Mouse (Mus musculus) megakaryocyte, adult 5-6 weeks (primary cell): Measurements from ENCODE around the gene Tmem171. TPM values are rescaled to one million over a fixed set of nuclear protein-coding genes. Genes with fewer than 3 reads are reported as not detected.

Experiments
- ATAC-seq: 2 replicates; pipeline ENCODE4 v1.8.0; 2016; ENCODE audit warnings: mild to moderate bottlenecking, inconsistent platforms; ENCODE audit not compliant: poor library complexity, severe bottlenecking
- total RNA-seq, 2 experiments: library from RNA; stranded (forward) in 1 of 2; stranded (reverse) in 1 of 2; fragments of 153-499, 151-499 nt in 1 of 2; fragments of 221-1000, 200-1000 nt in 1 of 2; gene quantifications; 2 replicates each; pipeline versions ENCODE4 v1.2.3 to v1.2.4; 2015 to 2017

Gene Tmem171
- total RNA-seq (2015) (not detected in 2 replicates), total RNA-seq (2017) (0.45 TPM in 1 of 2 replicates, not detected in the other)

DNA sequence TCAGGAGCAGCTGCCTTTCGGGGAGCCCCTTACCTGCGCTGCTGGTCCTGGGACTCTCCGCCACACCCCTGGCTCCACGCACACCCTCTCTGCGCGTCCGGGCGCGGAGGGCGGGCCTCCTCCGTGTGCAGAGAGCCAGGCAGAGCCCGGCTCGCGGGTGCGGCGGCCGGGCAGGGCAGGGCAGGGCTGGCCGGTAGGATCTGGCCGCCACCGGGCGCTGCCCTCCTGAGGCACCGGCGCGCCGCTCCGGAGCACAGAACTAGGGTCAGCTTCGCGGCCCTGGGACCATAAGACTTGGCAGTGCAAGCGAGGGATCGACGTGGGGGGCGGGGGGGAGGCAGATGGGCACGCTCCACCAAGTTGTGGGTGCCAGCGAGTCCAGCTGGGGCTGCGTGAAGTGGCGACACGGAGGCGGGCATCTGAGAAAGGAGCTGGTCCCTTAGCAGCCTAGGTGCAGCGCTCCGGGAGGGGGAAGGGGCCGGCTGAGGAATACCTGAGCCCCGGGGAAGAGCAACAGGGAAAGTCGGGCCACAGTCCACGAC lies at the start of gene Tmem171:
TSS of gene Tmem171 (minus strand) at position 62 of the 542 bp plus-strand sequence.
- no peak for ATAC-seq

DNA sequence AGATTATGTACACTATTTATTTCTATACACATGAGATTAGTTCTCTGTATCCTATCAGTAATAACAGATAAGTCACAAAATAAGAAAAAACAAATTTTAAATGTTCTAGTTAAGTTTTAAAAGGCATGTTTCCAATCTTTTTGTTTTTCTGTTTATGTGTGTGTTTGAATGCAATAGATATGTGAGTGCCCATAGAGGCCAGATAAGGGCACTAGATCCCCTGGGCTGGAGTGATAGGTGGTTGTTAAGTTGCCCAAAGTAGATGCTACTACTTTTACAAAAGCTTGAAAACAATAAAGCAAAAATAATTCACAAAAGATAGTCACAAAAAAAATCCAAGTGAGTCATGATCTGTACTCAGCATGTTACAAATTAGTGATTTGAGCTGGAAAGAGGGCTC lies 49.2 kb upstream of the Tmem171 start:
- ATAC-seq: no peak

DNA sequence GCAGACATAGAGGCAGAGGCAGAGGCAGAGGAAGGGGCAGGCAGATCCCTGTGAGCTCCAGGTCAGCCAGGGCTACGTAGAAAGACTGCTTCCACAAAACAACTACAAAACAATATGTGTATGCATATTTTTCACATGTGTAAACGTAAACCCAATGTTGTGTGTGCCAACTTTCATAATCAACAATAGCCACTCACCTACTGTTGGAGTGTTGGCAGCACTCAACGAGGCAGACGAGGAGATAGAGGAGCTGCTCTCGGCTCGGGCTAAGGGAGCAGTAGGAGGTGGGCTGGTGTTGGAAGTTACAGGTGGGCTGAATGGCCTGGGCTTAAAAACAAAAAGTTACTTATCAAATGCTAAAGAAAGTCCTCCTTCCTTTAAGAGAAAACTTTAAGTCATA lies 48.6 kb upstream of the Tmem171 start:
- no peak for ATAC-seq

DNA sequence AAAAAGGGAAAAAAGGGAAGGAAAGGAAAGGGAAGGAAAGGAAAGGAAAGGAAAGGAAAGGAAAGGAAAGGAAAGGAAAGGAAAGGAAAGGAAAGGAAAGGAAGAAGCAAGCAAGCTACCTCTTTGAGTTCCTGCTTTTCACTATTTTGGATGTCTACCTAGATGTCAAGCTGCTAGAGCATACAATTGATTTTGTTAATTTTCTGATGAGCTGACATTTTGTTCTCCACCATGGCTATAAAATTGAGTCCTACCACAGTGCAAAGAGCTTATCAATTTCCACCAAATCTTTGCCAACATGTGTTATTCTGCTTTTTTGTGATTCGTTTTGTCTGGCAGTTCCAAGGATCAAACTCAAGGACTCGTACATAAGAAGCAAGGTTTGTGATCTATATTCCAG lies 43.6 kb upstream of the Tmem171 start:
- 0 out of 2 replicates have a peak, but pooled peaks have one; percentile 15 for ATAC-seq

DNA sequence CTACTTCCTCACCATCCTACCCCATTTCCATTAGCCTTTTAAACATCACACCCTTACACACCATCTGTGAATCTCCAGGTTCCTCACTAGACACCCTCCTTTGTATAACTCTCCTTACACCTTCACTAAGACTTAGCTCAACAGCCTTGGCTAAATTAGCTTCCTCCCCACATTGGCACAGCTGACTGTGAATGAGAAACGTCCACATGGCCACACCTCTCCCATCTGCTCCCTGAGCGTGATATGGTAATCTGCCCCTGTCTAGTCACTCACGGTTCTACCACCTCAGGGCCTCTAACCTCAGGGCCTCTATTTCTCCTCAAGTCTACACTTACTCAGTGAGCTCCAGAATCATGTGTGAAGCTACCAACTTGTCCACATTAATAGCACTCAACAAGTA lies 38.7 kb upstream of the Tmem171 start:
- no peak for ATAC-seq

DNA sequence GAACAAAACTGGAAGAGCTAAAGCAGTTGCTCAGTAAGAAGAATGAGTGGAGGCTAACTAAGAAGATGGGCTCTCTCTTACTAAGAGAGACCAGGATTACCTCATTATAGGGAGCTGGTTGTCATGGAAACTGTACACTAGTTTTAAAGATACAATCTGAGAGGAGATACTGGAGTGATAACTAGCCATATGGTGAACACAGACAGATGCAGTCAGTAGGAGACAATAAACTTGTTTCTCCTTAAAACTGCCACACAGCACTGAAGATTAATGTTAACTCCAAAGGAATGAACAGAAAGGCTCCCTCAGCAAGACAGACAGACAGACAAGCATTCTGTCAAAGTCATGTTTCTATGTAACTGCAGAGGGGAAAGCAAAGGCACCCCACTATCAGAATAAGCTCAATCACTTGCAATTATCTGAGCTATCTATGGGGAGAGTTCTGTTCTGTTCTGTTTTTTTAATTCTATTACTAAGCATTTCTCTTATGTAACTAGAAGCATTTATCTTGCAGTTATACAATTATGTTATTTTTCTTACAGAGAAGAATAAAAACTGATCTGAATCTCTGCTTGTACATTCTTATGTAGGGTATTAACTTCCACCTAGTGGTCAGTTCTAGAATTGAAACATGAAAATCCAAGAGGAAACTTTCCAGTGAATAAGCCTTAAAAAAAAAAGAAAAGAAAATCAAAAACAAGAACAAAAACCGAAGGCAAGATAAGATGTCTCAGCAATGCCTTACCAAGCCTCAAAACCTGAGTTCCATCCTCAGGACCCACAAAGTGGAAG lies 34.8 kb upstream of the Tmem171 start:
- no peak for ATAC-seq

DNA sequence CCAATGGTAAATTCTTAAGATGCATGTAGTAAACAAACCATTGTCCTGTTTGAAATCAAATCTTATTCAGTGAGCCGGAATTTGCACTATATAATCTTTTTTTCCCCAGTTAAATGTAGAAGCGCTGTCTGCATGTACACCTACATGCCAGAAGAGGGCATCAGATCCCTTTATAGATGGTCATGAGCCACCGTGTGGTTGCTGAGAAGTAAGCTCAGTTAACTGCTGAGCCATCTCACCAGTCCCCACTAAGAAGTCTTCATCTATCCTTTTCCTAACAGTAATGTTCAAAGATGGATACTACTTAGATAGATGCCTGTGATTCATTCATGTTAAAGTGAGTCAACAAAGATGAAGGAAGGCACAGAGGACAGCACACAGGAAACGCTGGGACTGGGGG lies 31.9 kb upstream of the Tmem171 start:
- ATAC-seq: no peak

DNA sequence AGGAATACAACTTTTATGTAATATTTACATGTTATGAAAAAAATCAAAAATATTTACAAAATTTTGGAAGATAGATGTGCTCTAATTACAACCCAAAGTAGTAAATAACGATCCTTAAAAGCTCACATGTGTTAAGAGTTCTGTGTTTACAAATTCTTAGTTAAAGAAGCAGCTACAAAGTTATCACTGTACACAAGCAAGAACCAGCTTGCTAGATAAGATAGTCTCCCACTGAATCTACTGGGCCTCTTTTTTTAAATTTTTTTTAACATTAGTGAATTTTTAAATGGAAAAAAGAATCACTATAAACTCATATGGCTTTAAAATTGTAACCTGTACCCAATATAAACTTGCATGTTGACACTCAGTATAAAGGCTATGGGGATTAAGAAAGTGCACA lies 28.8 kb upstream of the Tmem171 start:
- no peak for ATAC-seq

DNA sequence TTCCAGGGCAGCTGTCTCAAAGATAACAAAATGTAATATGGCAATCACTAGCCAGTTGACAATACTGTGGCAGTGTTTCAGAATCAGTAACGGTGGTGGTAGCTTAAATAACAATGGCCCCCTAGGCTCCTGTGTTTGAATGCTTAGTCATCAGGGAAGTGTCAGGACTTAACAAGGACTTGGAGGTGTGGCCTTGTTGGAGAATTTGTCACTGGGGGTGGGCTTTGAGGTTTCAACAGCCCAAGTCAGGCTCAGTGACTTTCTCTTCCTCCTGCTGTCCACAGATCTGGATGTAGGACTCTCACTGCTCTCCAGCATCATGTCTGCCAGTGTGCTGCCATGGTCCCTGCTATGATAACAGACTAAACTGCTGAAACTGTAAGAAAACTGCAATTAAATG lies 27.7 kb upstream of the Tmem171 start:
- ATAC-seq: no peak

DNA sequence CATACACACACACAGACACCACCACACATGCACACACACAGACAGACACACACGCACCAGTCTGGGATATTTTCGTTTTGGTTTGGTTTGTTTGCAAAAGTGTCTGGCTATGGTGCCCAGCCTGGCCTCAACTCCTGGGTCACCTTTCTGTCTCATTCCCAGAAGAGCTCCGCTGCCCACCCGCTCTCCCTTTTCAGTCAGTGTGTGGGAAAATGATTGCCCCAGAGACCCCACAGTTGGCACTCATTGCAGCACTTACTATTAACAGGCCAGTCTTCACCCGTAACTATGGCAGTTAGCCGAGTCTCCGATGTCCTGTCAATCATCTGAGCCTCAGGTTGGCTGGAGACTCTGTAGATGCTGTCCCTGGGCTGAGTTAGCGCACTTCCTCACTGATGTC lies 21.5 kb upstream of the Tmem171 start:
- ATAC-seq: no peak

DNA sequence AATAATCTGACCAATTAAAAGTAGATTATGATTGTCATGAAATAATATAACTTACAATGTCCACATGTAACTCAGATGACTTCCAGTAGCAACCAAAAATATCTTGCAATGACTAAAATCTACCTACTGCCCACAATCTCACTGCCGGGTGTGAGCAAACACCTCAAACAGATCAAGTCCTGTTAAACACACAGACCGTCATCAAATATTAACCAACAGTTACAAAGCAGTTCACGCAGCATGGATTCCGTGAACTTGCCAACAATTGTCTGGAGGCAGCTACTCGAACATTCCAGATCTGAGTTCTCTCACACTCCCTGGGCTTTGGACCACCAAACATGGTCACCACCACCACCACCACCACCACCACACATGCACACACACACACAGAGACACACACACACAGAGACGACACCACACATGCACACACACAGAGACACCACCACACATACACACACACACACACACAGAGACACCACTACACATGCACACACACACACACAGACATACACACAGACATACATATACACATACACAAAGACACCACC lies 20.9 kb upstream of the Tmem171 start:
- ATAC-seq: no peak

DNA sequence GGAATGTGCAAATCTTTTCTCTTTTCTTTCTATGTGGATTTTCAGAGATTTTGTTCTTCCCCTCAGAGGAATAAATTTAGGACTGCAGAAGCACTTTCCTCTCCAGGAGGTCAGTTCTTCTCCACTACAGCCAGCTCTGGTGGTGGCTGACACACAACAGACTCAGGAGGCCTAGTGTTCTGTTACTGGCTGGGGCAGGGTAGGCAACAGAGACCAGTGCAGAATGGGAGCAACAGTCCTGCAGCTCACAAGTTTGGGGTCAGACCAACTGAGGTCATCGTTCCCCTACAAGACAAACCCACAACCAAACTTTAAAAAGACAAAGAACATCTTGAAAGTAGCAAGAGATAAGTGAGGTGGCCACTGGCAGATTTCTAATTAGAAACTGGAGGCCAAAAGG lies 16.0 kb upstream of the Tmem171 start:
- no peak for ATAC-seq

DNA sequence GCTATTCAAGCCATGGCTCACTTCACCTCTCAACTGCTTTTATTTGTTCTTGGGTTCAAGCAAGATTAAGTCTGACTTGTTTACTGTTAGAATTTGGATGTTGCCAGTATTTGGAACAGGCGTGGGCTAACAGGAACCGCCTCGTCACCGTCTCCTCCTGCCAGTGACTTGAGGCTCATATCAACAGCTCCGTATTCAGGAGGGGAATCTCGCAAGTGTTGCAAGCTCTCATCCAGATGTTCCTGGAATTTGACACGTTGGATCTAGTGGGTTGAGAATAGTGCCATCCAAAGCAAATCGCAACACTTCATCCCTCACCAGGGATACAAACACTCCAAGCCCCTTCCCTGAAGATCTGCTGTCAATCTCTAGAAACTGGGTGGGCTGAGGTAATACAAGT lies 15.6 kb upstream of the Tmem171 start:
- ATAC-seq: no peak

DNA sequence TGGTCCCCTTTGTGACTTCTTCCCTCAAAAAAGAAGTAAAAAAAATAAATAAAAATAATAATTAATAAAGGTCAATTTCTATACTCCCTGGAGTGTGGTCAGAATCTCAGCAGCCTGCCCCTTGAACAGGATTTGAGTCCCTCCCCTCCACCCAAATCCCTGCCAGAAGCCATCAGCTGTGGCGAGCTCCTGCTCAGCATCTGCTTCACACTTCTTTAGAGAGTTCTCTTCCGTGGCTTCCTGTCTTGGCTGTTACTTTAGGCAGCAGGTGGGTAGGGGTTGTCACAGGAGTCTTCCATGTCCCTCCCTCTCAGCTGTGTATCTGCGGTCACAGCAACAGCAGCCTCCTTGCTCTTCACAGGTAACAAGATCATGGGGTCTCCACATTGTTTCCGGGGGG lies 10.9 kb upstream of the Tmem171 start:
- no peak for ATAC-seq

DNA sequence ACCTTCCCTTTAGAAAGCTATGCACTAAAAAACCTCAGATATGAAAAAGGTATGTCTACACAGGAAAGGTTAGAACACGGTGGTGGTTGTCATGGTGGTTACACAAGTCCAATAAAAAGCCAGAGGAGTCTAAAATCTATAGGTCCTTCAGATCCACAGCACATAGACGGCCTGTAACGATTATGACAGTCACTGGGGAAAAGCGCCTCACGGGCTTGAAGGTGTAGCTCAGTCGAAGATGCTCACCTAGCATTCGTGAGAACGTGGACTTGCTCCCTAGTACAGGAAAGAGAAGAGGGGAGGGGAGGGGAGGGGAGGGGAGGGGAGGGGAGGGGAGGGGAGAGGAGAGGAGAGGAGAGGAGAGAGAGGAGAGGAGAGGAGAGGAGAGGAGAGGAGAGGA lies 9.2 kb upstream of the Tmem171 start:
- ATAC-seq: no peak

DNA sequence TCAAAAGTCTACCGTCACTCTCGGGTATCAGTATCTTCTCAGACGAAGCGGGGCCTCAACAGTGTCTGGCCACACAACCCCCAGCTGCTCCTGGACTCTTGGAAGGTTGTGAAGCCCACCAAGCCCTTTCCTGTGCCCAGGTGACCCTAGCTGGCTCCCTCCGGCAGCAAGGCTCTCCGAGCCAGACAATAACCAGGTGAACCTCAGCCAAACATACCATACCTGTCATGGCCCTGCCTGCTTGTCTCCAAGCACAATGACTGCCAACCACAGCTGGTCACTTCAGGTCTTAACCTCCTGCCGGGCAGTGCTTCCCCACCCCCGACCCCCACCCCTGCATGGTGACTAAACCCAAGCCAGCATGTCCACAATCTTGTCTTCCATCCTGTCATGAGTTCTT lies 7.7 kb upstream of the Tmem171 start:
- no peak for ATAC-seq

DNA sequence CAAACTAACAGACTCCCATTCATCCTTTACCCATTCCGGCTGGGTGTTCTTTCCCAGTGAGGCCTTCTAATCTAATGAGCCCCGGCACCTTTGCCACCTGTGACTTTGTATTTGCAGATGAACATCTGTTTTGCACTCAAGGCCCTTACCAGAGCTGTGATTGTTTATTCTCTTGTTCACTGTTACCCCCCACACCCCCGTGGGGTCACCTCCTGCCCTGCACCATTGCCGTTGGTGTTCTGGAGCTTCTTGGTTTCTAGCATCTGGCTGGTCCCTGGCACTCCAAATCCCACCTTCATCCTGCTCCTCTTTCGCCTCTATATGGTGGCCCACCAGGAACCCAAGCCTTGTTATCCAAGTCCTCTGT lies 6.7 kb upstream of the Tmem171 start:
- ATAC-seq: no peak

DNA sequence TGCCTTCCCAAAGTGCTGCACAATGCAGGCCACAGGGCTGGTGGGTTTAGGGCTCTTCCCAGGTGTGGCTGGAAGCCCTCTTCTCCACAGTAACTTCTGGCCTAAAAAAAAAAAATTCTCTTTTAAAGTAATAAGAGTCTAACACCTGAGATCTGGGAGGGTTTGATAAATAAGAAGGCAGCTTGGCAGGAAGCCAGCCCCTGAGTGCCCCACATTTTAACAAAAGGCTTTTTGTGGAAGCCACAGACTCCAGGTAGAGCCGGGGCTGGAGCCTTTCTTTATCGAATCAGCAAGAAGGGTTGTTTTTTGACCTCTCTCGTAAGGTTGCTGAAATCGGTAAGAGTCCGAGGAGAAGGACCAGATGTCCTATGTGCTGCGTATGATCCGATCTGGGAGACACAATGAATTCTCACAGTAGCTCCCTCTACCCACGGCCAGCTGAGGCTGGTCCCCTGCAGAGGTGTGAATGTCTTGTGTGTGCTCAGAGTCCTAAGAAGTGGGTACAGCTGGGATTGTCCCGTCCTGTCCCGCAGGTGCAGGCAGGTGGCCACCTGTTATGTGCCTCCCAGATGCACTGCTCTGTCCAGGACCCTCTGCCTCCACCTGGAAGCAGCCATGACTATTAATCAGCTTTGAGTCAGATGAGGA lies 6.2 kb upstream of the Tmem171 start:
- no peak for ATAC-seq

DNA sequence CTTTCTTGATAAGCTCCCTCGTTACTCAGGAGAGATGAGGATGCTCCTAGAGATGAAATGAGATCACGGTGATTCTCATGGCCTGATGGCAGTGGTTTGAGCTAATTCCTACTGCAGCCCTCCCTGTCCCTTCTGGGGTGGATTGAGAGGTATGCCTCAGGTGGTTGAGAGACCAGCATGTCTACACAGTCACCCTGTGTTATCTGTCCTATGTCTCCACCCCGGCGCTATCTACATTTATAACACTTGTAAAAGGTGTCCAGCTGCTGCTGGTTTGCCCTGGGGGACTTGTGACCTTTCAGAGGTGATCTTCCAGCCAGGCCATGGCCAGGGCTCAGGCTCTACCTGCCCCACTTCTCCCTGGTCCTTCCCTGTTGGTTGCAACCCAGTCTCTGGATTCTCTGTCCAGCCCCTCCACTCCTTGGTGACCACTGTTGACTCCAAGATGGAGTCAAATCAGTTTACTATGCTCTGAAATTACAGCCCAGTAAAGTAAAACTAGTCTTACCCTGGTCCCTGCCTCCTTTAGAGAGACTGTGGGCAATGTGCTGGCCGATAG lies 5.4 kb upstream of the Tmem171 start:
- no peak for ATAC-seq

DNA sequence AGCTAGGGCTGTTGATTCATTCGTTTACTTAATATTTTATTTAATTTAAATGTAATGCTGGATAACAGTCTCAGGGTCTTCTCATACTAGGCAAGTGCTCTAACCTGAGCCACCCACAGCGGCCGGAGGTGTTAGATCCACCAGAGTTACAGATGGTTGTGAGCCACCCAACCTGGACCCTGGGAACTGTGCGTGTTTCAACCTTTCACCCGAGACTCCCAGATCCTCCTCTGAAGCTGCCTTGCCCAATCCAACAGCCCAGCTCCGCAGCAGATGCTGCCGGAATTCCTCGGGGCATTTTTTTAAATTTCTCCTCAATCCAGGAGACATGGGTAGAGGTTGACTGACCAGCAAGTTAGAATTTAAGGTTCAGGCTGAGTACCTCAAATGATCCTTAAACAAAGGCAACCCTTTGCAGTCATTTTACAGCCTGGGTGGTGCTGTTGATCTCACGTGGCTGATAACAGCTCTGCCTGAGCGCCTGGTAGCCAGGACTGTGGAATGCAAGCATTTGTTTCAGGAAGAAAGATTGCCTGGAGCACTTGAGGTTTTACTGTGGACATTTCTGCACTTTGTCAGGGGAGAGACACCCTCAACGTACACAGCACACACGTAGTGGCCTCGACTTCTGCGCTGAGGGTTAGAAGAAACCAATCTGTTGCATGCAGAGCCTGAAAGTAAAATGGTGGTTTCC lies 4.6 kb upstream of the Tmem171 start:
- ATAC-seq: no peak

DNA sequence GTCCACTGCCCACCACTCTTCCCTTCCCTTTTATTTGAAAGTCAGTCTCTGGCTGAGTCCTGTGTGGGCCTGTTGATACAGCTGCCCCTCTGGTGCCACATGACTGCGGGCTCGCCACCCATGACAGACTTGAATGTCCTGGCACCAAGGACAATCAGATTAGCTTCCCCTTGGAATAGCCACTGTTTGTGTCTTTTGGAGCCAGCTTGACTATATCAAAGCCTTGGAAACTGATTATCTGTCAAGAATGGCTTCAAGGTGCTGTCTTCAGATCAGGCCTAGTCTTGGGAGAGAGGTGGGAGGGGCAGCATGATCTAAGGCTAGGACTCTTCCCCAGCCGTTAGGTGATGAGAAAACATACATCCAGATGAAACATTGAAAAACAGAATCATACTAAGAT lies 2.1 kb upstream of the Tmem171 start:
- ATAC-seq: no peak
